Mouse (Mus musculus): ENCODE measurements around the gene Olfr1084. TPM values are rescaled to one million over a fixed set of nuclear protein-coding genes. Genes with fewer than 3 reads are reported as not detected.
"Not testable (repeated sequence)": the region's sequence is repeated elsewhere in the genome, so short reads cannot be mapped to it uniquely, and the experiment has no call there.

Olfr1084 gene
- not detected for total RNA-seq (2021)
- long read RNA-seq, experiment 1: 0 reads
- long read RNA-seq, experiment 2: 0 reads

DNA sequence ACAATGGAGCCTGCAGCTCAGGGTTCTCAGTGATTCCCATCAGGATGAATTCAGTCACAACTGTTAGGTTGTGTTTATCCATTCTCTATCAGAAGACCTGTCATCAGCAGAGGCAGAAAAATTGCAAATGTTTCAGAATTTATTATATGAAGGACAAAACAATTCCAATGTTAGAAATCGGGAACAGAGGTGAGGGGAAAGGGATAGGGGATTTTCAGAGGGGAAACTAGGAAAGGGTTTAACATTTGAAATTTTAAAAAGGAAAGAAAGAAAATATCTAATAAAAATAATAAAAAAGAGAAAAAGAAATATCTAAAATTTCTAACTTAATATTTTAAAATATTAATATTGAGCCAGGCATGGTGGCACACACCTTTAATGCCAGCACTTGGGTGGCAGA lies at the start of gene Olfr1084:
Gene Olfr1084, minus strand, starts transcription at position 101 of the 400 bp plus-strand sequence.
- DNase-seq (ENCODE audit: low spot score in 2 of 2): not testable (repeated sequence)

DNA sequence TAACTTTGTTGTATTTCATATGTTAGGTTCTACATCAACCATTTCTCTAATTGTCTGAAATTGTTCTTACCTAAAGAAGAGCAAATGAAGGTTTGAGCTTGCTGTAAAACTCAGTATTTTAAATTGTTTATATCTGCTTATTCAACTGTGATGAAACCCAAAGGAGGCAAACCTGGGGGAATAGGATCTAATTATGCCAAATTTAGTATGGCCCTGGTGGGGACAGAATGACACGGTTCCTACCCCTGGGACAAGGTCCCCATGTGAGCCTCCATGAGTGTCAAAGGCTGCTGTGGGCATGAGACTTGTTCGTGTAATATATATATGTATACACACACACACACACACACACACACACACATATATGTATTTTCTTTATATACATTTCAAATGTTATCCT lies 40.5 kb upstream of the Olfr1084 start, which contains the start of gene Olfr1086:
Gene Olfr1086, minus strand, starts transcription at position 101 of the 400 bp plus-strand sequence.
- DNase-seq (ENCODE audit: low spot score in 2 of 2): no peak

DNA sequence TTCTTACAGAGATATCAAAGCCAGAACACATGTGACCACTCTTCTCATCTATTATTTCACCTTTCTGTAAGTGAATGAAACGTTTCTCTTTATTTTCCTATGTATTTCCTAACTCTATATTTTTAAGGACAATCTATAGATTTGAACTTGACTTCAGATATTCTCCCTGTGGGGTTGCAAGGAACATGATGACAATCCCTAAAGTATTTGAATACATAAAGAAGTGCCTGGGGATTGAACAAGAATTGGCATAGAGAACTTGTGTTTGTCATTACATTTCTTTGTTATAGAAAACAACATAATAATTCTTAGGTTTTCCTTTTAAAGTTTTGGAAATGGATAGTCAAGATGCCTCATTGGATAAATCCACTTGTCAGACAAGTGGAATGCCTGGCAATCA lies 22.4 kb upstream of the Olfr1084 start, which contains the start of gene Olfr1085:
Gene Olfr1085, minus strand, starts transcription at position 101 of the 400 bp plus-strand sequence.
- DNase-seq (ENCODE audit: low spot score in 2 of 2): no peak

DNA sequence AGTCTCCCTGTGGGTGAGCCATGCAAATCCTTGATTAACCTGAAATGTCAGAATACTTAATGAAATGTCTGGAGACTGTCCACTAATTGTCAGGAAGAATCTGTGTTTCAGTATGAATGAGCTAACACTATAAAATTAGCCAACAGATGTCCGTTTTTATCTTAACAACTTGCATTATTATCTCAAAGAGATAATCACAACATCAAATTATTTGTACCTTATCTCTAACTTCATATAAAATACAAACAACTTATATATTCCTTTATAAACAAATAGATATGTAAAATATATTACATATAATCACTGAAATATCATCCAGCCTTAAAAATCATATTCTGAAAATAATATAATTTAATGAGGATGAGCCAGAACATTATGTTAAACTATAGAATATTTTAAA lies 40.7 kb downstream of the Olfr1084 start, which contains the start of gene Olfr1082:
Gene Olfr1082, minus strand, starts transcription at position 101 of the 400 bp plus-strand sequence.
- DNase-seq (ENCODE audit: low spot score in 2 of 2): not testable (repeated sequence)

Other genes with a start within 250 kb of the Olfr1084 start
- not detected for gene Olfr1061, start 225.7 kb downstream of the Olfr1084 start, total RNA-seq (2021)
- not detected for gene Olfr1062, start 213.0 kb downstream of the Olfr1084 start, total RNA-seq (2021)
- gene Olfr1065, start 189.1 kb downstream of the Olfr1084 start, total RNA-seq (2021): not detected
- not detected for gene Olfr1066, start 183.5 kb downstream of the Olfr1084 start, total RNA-seq (2021)
- not detected for gene Olfr228, start 152.3 kb downstream of the Olfr1084 start, total RNA-seq (2021)
- gene Olfr1076, start 131.3 kb downstream of the Olfr1084 start, total RNA-seq (2021): not detected
- gene Olfr1079, start 97.2 kb downstream of the Olfr1084 start, total RNA-seq (2021): not detected
- gene Olfr1080, start 81.5 kb downstream of the Olfr1084 start, total RNA-seq (2021): not detected
- not detected for gene Olfr1082, start 40.8 kb downstream of the Olfr1084 start, total RNA-seq (2021)
- gene Olfr1085, start 22.3 kb upstream of the Olfr1084 start, total RNA-seq (2021): not detected
- gene Olfr1086, start 40.4 kb upstream of the Olfr1084 start, total RNA-seq (2021): not detected
- not detected for gene Olfr1087, start 58.7 kb upstream of the Olfr1084 start, total RNA-seq (2021)
- gene Olfr1089, start 94.0 kb upstream of the Olfr1084 start, total RNA-seq (2021): not detected
- not detected for gene Olfr1090, start 119.3 kb upstream of the Olfr1084 start, total RNA-seq (2021)
- gene Olfr1093, start 142.8 kb upstream of the Olfr1084 start, total RNA-seq (2021): not detected
- not detected for gene Olfr141, start 170.3 kb upstream of the Olfr1084 start, total RNA-seq (2021)
- not detected for gene Olfr1094, start 184.9 kb upstream of the Olfr1084 start, total RNA-seq (2021)
- not detected for gene Olfr1095, start 212.0 kb upstream of the Olfr1084 start, total RNA-seq (2021)
- gene Gm13723, start 235.1 kb upstream of the Olfr1084 start, total RNA-seq (2021): not detected